Mouse (Mus musculus): ENCODE measurements at regions not wholly inside any gene's neighbourhood (a gene's known extent, or its start where the extent isn't known, plus 50 kb on each side); places are given as distances from the start of the nearest gene placed in this dataset.

DNA sequence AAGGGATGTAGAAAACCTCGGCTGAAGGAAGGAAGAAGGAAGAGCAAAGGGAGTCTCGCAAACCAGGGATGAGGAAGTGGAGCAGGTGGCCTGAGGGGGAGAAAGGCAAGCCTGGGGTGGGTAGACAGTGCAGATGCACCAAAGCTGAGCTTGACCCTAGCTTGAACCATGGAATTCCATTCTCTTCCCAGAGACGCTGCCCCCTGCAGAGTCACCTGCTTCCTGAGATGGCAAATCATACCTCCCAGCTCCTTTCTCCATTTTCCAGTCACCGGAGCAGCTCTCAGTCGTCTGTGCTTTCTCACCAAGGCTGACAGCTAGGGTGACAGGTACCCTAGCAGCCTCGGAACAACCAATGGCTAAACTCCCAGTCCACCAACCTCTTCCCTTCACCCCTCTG is 197.0 kb downstream of the Gm9195 start:
- 0 out of 2 replicates have a peak overlapping the region, but pooled peaks have one; percentile 35 for H3K4me2 ChIP-seq (ENCODE audit: low read length)

DNA sequence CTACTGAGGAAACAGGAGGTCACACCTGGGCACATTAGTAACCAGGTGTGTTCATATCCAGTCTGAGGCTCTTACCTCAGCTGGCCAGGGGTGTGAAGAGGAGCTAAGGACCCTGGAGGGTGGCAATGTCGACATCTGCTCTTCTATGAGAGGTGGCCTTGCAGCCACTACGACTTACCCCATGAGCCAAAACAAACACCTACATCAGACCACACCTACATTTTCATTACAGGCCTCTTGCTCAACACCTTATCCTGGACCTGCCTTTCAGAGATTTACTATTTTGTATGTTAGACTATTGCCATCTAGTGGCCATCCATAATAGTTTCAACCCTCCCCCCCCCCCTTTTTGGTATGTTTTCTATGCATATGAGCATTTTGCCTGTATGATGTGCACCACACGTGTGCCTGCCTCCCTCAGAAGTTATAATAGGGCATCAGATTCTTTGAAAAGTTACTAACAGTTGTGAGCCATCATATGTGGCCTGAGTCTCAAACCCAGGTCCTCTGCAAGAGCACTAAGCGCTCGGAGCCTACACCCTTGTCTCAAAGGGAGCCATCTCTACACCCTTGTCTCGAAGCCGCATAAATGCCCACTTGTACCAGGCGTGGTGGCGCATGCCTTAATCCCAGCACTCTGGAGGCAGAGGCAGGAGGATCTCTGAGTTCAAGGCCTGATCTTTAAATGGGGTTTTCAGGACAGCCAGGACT is 197.8 kb downstream of the Gm9195 start:
- ATAC-seq, result peak; percentile 61
- no peak overlapping the region for H3K9ac ChIP-seq (ENCODE audit: low read depth, low read length)
- H3K27ac ChIP-seq (ENCODE audit: low read length), result no peak overlapping the region
- no peaks in the 10 kb centered on the region for H3K36me3 ChIP-seq (ENCODE audit: control insufficient read depth, insufficient read depth, low read length)
- H3K4me1 ChIP-seq (ENCODE audit: control insufficient read depth, insufficient read depth, low read length), result peaks cover 9% of the 10 kb centered on the region
- 63% methylated on average over 9 of the region's 9 CpGs for WGBS
- no peaks in the 10 kb centered on the region for H3K27me3 ChIP-seq (ENCODE audit: control insufficient read depth, insufficient read depth, low read depth, low read length)
- H3K4me2 ChIP-seq (ENCODE audit: low read length), result no peak overlapping the region
- no peaks in the 10 kb centered on the region for H3K9me3 ChIP-seq (replicated peaks; ENCODE audit: control insufficient read depth, low read length, poor library complexity, severe bottlenecking)
- H3K4me3 ChIP-seq (ENCODE audit: low read depth, low read length), result no peak overlapping the region

More for the DNA sequence above, 197.0 kb downstream of the Gm9195 start:
- Histone ChIP-seq H3K9ac (ENCODE audit: low read depth, low read length) (no peak overlapping the region), H3K36me3 (ENCODE audit: control insufficient read depth, insufficient read depth, low read length) (no peaks in the 10 kb centered on the region), H3K27ac (ENCODE audit: low read length) (no peak overlapping the region), H3K4me3 (ENCODE audit: low read depth, low read length) (no peak overlapping the region), H3K4me1 (ENCODE audit: control insufficient read depth, insufficient read depth, low read length) (peaks cover 9% of the 10 kb centered on the region), H3K9me3 (replicated peaks; ENCODE audit: control insufficient read depth, low read length, poor library complexity, severe bottlenecking) (no peaks in the 10 kb centered on the region), H3K27me3 (ENCODE audit: control insufficient read depth, insufficient read depth, low read depth, low read length) (no peaks in the 10 kb centered on the region)
- 49% methylated on average over 6 of the region's 6 CpGs for WGBS
- ATAC-seq, result no peak

DNA sequence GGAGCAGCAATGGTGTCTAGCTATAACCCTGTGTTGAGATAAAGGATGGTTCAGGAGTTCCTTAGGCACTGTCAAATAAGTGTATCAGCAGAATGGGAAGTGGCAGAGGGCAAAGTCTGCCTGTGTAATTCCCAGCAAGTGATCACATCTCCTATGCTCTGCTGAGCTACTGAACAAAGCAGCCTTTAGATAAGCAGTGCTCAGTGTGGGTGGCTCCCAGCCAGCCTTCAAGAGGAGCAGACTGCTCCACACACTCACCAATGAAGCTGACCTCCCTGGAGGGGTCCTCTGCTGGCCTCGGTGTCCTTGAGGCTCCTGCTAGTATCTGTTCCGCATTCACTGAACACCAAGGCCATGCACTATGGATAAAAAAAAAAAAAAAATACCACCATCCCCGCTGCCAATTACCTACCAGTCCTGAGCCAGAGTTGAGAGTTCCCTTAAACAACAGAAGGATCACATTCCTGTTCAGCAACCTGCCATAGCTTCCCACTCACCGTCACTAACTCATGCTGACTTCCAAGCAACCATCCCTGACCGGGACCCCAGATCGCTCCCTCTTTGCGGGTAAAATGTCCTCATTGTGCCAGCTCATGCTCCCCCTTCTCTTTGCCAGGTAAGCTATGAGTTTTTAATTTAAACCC is 198.9 kb downstream of the Gm9195 start:
- ATAC-seq, result no peak
- peaks cover 9% of the 10 kb centered on the region for H3K4me1 ChIP-seq (ENCODE audit: control insufficient read depth, insufficient read depth, low read length)
- H3K36me3 ChIP-seq (ENCODE audit: control insufficient read depth, insufficient read depth, low read length), result no peaks in the 10 kb centered on the region
- H3K9me3 ChIP-seq (replicated peaks; ENCODE audit: control insufficient read depth, low read length, poor library complexity, severe bottlenecking), result no peaks in the 10 kb centered on the region
- no peaks in the 10 kb centered on the region for H3K27me3 ChIP-seq (ENCODE audit: control insufficient read depth, insufficient read depth, low read depth, low read length)
- WGBS, result 72% methylated on average over 7 of the region's 7 CpGs
- no peak overlapping the region for H3K4me3 ChIP-seq (ENCODE audit: low read depth, low read length)
- no peak overlapping the region for H3K9ac ChIP-seq (ENCODE audit: low read depth, low read length)
- H3K4me2 ChIP-seq (ENCODE audit: low read length), result no peak overlapping the region
- no peak overlapping the region for H3K27ac ChIP-seq (ENCODE audit: low read length)

DNA sequence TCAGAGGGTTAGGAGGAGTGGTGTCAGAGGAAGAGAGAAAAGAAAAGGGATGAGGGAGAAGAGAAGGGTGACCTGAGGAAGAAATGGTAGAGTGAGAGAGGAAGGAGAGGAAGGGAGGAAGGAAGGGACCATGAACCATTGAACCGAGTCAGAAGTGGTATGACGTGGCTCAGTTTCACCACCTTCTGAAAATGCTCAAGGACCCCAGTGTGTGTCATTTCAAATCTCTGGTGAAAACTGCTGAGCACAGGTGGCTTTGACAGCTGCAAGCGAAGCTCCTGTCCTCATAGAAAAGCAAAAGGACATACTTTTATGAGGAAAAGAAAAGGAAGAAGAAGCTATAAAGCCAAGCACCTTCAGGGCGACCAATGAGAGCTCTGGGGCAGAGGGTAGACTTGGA is 214.3 kb downstream of the Gm9195 start:
- WGBS, result 88% methylated on average over 4 of the region's 4 CpGs
- Histone ChIP-seq H3K4me1 (ENCODE audit: control insufficient read depth, insufficient read depth, low read length) (no peaks in the 10 kb centered on the region), H3K27me3 (ENCODE audit: control insufficient read depth, insufficient read depth, low read depth, low read length) (no peaks in the 10 kb centered on the region), H3K27ac (ENCODE audit: low read length) (no peak overlapping the region), H3K4me3 (ENCODE audit: low read depth, low read length) (no peak overlapping the region), H3K4me2 (ENCODE audit: low read length) (no peak overlapping the region), H3K9ac (ENCODE audit: low read depth, low read length) (no peak overlapping the region), H3K9me3 (replicated peaks; ENCODE audit: control insufficient read depth, low read length, poor library complexity, severe bottlenecking) (no peaks in the 10 kb centered on the region), H3K36me3 (ENCODE audit: control insufficient read depth, insufficient read depth, low read length) (no peaks in the 10 kb centered on the region)
- no peak for ATAC-seq

DNA sequence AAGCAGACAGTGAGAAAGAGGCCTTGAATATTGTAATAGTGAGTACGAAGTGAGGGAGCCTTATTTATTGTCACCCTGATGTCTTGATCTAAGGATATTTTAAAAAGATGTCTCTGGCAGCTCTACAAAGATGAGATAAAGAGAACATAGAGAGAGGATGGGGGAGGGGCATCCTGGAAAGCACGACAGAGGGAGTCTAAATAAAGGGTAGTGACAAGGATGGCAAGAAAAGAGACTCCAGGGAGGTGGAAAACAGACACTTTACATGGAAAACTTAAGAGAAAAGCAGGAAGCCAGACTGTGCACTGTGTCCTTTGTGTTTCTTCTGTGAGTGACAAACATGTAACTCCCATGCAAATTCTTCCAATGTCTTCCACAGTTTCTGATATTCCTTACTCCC is 232.4 kb downstream of the Gm9195 start:
- Histone ChIP-seq H3K4me1 (ENCODE audit: control insufficient read depth, insufficient read depth, low read length) (0 out of 2 replicates have a peak, but pooled peaks cover 4% of the 10 kb centered on the region), H3K36me3 (ENCODE audit: control insufficient read depth, insufficient read depth, low read length) (no peaks in the 10 kb centered on the region), H3K4me3 (ENCODE audit: low read depth, low read length) (no peak overlapping the region), H3K9ac (ENCODE audit: low read depth, low read length) (no peak overlapping the region), H3K27me3 (ENCODE audit: control insufficient read depth, insufficient read depth, low read depth, low read length) (no peaks in the 10 kb centered on the region), H3K4me2 (ENCODE audit: low read length) (no peak overlapping the region), H3K27ac (ENCODE audit: low read length) (no peak overlapping the region), H3K9me3 (replicated peaks; ENCODE audit: control insufficient read depth, low read length, poor library complexity, severe bottlenecking) (no peaks in the 10 kb centered on the region)
- ATAC-seq, result no peak
- 36% methylated on average over 2 of the region's 2 CpGs for WGBS

DNA sequence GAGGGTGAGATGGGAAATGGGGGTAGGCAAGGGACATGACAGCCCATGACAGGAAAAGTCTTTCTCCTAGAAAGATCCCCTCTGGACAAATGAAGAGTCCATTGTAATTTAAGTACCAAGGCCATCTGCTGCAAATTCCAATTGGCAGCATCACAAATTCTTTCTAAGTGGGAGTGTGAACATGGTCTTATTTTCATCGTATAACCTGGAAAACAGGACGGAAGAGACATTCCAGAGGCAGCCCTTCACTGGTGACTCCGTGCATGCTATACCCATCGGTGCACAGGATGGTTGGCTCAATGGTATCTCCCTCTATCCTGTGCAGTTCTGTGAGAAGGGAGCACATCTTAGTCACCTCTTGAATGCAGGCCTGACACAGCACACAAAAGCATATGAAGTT is 249.8 kb downstream of the Gm9195 start:
- WGBS, result 94% methylated on average over 4 of the region's 4 CpGs
- no peaks in the 10 kb centered on the region for H3K27me3 ChIP-seq (ENCODE audit: control insufficient read depth, insufficient read depth, low read depth, low read length)

DNA sequence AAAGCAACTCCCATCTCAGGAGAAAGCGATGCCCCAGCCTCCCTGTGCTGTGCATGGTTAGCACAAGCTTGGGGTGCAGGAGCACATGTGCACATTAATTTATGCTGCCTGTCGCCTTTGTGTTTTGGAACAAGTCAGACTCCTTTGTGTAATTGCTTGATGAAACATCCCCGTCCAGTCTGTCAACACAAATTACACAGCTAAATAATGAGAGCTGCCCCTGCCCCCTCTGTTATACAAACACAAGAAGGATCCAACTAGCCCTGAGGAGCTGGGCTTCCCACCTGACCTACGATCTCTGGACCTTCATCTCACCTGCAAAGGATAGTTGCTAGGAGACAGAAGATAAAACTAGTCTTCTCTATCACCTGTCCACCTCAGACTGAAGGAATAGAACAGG is 251.4 kb downstream of the Gm9195 start:
- H3K27me3 ChIP-seq (ENCODE audit: control insufficient read depth, insufficient read depth, low read depth, low read length), result no peaks in the 10 kb centered on the region
- H3K9ac ChIP-seq (ENCODE audit: low read depth, low read length), result no peak overlapping the region
- no peaks in the 10 kb centered on the region for H3K36me3 ChIP-seq (ENCODE audit: control insufficient read depth, insufficient read depth, low read length)
- WGBS, result 33% methylated on average over 4 of the region's 4 CpGs
- H3K4me1 ChIP-seq (ENCODE audit: control insufficient read depth, insufficient read depth, low read length), result peaks cover 10% of the 10 kb centered on the region
- H3K27ac ChIP-seq (ENCODE audit: low read length), result no peak overlapping the region
- H3K9me3 ChIP-seq (replicated peaks; ENCODE audit: control insufficient read depth, low read length, poor library complexity, severe bottlenecking), result no peaks in the 10 kb centered on the region
- no peak overlapping the region for H3K4me3 ChIP-seq (ENCODE audit: low read depth, low read length)
- H3K4me2 ChIP-seq (ENCODE audit: low read length), result no peak overlapping the region
- ATAC-seq, result peak; percentile 60; the same call in 1 of the 2 replicates

More for the DNA sequence above, 249.8 kb downstream of the Gm9195 start:
- H3K4me1 ChIP-seq (ENCODE audit: control insufficient read depth, insufficient read depth, low read length), result peaks cover 10% of the 10 kb centered on the region
- H3K4me2 ChIP-seq (ENCODE audit: low read length), result no peak overlapping the region
- H3K27ac ChIP-seq (ENCODE audit: low read length), result no peak overlapping the region
- no peak for ATAC-seq
- no peak overlapping the region for H3K4me3 ChIP-seq (ENCODE audit: low read depth, low read length)
- no peak overlapping the region for H3K9ac ChIP-seq (ENCODE audit: low read depth, low read length)
- no peaks in the 10 kb centered on the region for H3K36me3 ChIP-seq (ENCODE audit: control insufficient read depth, insufficient read depth, low read length)
- no peaks in the 10 kb centered on the region for H3K9me3 ChIP-seq (replicated peaks; ENCODE audit: control insufficient read depth, low read length, poor library complexity, severe bottlenecking)

DNA sequence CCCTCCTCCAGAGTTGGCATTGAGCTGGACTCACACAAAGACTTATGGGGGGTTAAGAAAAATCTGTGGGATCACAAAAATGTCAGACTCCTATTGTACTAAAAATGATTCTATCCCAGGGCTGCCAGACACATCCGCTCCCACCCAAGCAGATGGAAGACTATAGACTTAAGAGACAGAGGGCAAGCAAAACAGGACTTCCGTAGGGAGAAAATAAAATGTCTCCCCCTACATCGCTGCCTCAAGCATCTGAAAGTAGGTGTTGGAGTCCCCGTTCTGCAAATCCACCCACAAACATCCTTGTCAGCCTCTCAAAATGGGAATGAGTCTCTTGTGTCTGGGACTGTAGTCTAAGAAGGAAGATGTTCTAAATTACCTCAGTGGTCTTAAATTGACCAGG is 253.3 kb downstream of the Gm9195 start:
- peaks cover 10% of the 10 kb centered on the region for H3K4me1 ChIP-seq (ENCODE audit: control insufficient read depth, insufficient read depth, low read length)
- H3K9ac ChIP-seq (ENCODE audit: low read depth, low read length), result no peak overlapping the region
- H3K27me3 ChIP-seq (ENCODE audit: control insufficient read depth, insufficient read depth, low read depth, low read length), result no peaks in the 10 kb centered on the region
- H3K4me3 ChIP-seq (ENCODE audit: low read depth, low read length), result no peak overlapping the region
- H3K9me3 ChIP-seq (replicated peaks; ENCODE audit: control insufficient read depth, low read length, poor library complexity, severe bottlenecking), result no peaks in the 10 kb centered on the region
- no peak for ATAC-seq
- WGBS, result 95% methylated on average over 4 of the region's 4 CpGs
- H3K27ac ChIP-seq (ENCODE audit: low read length), result no peak overlapping the region
- H3K4me2 ChIP-seq (ENCODE audit: low read length), result no peak overlapping the region
- H3K36me3 ChIP-seq (ENCODE audit: control insufficient read depth, insufficient read depth, low read length), result no peaks in the 10 kb centered on the region

DNA sequence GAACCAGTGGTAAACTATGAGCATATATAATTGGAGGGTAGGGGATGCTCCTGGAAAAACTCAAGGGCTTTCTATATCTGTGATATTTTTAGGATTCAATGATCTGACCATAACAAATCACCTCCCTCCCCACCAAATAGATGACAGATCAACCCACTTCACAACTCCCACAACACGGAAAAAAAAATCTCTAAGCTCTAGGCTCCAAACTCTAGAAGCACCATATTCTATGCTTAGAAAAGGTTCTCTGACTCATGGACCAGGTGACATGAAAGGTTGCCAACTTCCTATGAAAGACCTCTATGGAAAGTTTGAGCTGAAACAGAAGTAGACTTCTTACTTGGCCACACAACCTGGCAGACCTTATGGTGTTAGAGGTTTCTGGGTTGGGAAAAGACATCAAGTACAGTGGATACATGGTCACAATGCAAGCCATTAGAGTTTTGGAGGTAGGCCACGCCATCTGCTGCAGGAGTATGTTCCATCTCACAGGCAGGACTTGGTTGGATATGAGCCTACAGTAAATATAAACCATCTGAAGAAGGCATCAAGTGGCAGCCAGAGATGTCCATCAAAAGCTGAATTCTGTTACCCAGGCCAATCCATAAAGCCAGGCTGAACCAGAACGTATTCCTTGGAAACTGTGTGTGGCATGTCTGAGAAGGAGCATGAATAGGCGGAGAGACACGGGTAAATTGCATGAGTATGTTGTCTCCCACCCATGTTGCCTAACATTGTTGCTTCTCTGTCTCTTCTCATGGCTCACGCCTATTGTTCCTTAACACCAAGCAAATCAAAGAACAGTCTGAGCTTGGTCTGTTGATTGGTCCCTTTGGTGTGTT is 257.2 kb downstream of the Gm9195 start:
- WGBS, result 78% methylated on average over 6 of the region's 6 CpGs

More for the DNA sequence above, 257.2 kb downstream of the Gm9195 start:
- H3K9ac ChIP-seq (ENCODE audit: low read depth, low read length), result no peak overlapping the region
- H3K4me3 ChIP-seq (ENCODE audit: low read depth, low read length), result no peak overlapping the region
- H3K4me2 ChIP-seq (ENCODE audit: low read length), result no peak overlapping the region
- no peaks in the 10 kb centered on the region for H3K9me3 ChIP-seq (replicated peaks; ENCODE audit: control insufficient read depth, low read length, poor library complexity, severe bottlenecking)
- no peak for ATAC-seq
- H3K27ac ChIP-seq (ENCODE audit: low read length), result no peak overlapping the region
- no peaks in the 10 kb centered on the region for H3K36me3 ChIP-seq (ENCODE audit: control insufficient read depth, insufficient read depth, low read length)
- no peaks in the 10 kb centered on the region for H3K27me3 ChIP-seq (ENCODE audit: control insufficient read depth, insufficient read depth, low read depth, low read length)
- no peaks in the 10 kb centered on the region for H3K4me1 ChIP-seq (ENCODE audit: control insufficient read depth, insufficient read depth, low read length)

Measured in midbrain, embryonic 16.5 days (tissue).